Mouse (Mus musculus) embryonic facial prominence, embryonic 12.5 days (tissue): ENCODE results near the gene Arrdc3. TPM values are rescaled to one million over a fixed set of nuclear protein-coding genes. Genes with fewer than 3 reads are reported as not detected.
A peak's percentile ranks its signal among the peaks of the same experiment; 100 is the strongest.

Experiments
- ATAC-seq: fragments of 200-750 bp; cut with Nextera tagmentation; 2 replicates; pipeline ENCODE4 v1.8.0; 2017; ENCODE audit not compliant: insufficient number of reproducible peaks, insufficient read depth, low FRiP score, low TSS enrichment
- H3K27ac ChIP-seq: fragments of 300-500 bp; sonication (generic); 2 replicates; pipeline ENCODE4 v1.5.1; 2016; ENCODE audit warnings: mild to moderate bottlenecking
- H3K27me3 ChIP-seq: fragments of 300-500 bp; sonication (generic); 2 replicates; pipeline ENCODE4 v1.6.1; 2016; ENCODE audit warnings: mild to moderate bottlenecking, moderate library complexity
- H3K36me3 ChIP-seq: fragments of 300-500 bp; sonication (generic); 2 replicates; pipeline ENCODE4 v1.6.1; 2016; ENCODE audit warnings: mild to moderate bottlenecking
- H3K4me1 ChIP-seq: fragments of 300-500 bp; sonication (generic); 2 replicates; pipeline ENCODE4 v1.6.1; 2016
- H3K4me2 ChIP-seq: fragments of 300-500 bp; sonication (generic); replicated peaks from 2 replicates; pipeline ENCODE4 v1.6.1; 2016; ENCODE audit warnings: mild to moderate bottlenecking, moderate library complexity
- H3K4me3 ChIP-seq: fragments of 300-500 bp; sonication (generic); 2 replicates; pipeline ENCODE4 v1.5.1; 2016; ENCODE audit warnings: mild to moderate bottlenecking
- H3K9ac ChIP-seq: fragments of 300-500 bp; sonication (generic); 2 replicates; pipeline ENCODE4 v1.6.1; 2016; ENCODE audit warnings: mild to moderate bottlenecking, moderate library complexity
- H3K9me3 ChIP-seq: fragments of 300-500 bp; sonication (generic); 2 replicates; pipeline ENCODE4 v1.6.1; 2016; ENCODE audit warnings: mild to moderate bottlenecking, moderate library complexity
- WGBS: fragments of 180-500 bp; shearing (Covaris S2); methylation state at CpG from one replicate; pipeline ENCODE4 v1.1.7; 2016; 5-methylcytosine and 5-hydroxymethylcytosine counted together
- polyA plus RNA-seq: library from polyadenylated mRNA; unstranded; fragments of >200 nt; fragmentation: Nextera tagmentation; extraction: Ambion mirVana; gene quantifications from 2 replicates; pipeline ENCODE4 v1.2.1, GENCODE M21; 2016

Gene Arrdc3
- polyA plus RNA-seq: 90.6 and 91.9 TPM in 2 replicates

DNA sequence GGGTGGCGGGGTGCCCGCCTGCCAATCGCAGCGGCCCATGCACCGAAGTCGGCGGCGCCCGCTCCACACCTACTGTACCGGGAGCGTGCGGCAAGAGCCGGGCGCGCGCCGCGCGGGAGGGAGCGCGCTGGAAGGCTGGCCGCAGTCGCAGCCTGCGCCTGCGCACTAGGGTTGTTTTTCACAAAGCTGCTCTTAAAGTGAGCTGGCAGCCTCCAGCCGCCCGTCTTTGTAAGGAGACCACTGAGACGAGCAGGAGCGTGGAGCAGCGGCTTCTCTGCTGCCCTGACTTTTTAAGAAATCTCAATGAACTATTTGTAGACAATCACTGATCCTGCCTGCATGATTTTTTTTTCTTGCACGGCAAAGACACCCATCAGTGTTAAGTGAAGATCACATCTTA, at the start of gene Arrdc3:
Gene Arrdc3, plus strand, starts transcription at position 195 of the 400 bp plus-strand sequence.
- under 1% methylated on average over 27 of the region's 31 CpGs for WGBS
- peak within 1 kb of the TSS; percentile 100 for H3K27ac ChIP-seq
- H3K27me3 ChIP-seq: no peaks in the 10 kb centered on the region
- no peaks in the 10 kb centered on the region for H3K4me1 ChIP-seq
- H3K4me3 ChIP-seq: peak within 1 kb of the TSS; percentile 68
- H3K36me3 ChIP-seq: peaks cover 4% of the 10 kb centered on the region
- no peaks in the 10 kb centered on the region for H3K9me3 ChIP-seq
- H3K4me2 ChIP-seq: peak within 1 kb of the TSS; percentile 50
- peak; percentile 30 for ATAC-seq
- peak within 1 kb of the TSS; percentile 90 for H3K9ac ChIP-seq

DNA sequence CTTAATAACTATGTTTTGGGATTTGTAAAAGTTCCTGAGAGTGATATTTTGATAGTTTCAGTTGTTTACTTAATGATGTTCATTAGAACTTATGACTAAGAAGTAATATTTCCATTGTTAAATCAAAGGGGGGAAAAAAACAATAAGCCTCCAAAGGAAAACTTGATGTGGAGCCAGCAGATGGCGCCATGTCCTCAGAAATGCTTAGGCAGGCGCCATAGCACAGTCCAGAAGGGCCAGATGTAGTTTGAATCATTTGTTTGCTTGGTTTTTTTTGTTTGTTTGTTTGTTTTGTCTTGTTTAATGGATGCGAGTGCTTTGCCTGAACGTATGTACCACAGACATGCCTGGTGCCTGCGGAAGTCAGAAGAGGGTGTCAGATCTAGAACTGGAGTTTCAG, 21.0 kb upstream of the Arrdc3 start:
- WGBS: 11% methylated on average over 5 of the region's 5 CpGs
- Histone ChIP-seq H3K4me2 (no peak overlapping the region), H3K9me3 (no peaks in the 10 kb centered on the region), H3K4me1 (no peaks in the 10 kb centered on the region), H3K27ac (no peak overlapping the region), H3K27me3 (no peaks in the 10 kb centered on the region), H3K4me3 (no peak overlapping the region), H3K36me3 (no peaks in the 10 kb centered on the region), H3K9ac (no peak overlapping the region)
- no peak for ATAC-seq

DNA sequence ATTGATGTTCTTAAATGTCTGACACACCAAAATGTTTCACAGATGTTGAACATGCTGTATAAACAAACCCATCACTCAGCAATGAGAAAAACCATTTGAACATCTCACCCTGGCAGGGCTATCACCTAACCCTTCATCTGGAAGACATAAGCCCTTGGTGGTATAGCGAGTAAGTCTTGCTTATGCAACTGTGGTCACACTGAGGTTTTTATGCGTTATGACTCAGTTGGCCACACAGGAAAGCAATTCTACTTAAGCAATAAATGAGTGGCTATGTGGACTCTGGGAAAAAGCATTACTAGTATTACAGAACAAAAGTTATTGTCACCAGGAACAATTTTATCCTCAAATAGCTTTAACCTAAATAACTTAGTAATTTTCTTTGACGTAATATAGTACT, 19.0 kb upstream of the Arrdc3 start:
- Histone ChIP-seq H3K4me1 (no peaks in the 10 kb centered on the region), H3K36me3 (no peaks in the 10 kb centered on the region), H3K9me3 (no peaks in the 10 kb centered on the region), H3K27ac (no peak overlapping the region), H3K27me3 (no peaks in the 10 kb centered on the region), H3K4me3 (no peak overlapping the region), H3K9ac (no peak overlapping the region), H3K4me2 (no peak overlapping the region)
- no peak for ATAC-seq
- WGBS: 58% methylated on average over 3 of the region's 3 CpGs

DNA sequence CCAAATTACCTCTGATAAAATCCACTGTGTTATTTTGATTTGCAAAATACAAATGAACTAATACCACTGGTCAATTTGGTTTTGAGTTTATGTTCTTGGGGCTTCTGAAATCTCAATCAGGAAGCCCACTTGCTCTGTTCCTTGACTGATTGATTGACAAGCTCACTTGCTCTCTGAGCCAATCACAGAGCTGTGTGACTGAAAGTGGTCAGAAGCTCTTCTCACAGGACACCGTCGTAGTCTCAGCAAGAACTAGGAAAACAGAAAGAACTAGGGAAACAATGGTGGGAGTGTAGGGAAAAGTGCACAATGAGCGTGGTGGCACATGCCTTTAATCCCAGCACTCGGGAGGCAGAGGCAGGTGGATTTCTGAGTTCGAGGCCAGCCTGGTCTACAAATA, 8.1 kb upstream of the Arrdc3 start:
- no peaks in the 10 kb centered on the region for H3K27me3 ChIP-seq

DNA sequence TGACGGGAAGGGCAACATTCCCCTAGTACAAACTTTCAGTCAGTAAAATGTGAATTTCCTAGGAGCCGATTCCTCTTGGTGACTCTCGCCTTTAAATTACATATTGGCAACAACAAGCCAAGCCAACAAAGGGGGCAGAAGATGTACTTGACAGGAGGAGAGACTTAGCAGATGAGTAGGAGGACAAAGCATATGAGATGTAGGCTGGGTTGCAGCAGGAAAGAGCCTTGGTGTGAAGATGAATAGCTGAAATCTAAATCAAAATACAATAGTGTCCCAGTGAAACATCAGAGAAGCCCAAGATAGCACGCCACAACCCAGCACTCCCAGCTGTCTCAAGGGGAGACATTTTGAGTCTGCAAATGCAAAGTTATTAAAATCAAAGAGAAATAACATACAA, 2.4 kb upstream of the Arrdc3 start:
- whole genome bisulfite sequencing: 81% methylated on average over 4 of the region's 4 CpGs
- Histone ChIP-seq H3K4me1 (no peaks in the 10 kb centered on the region), H3K4me3 (no peak overlapping the region), H3K9ac (no peak overlapping the region), H3K27me3 (no peaks in the 10 kb centered on the region), H3K36me3 (no peaks in the 10 kb centered on the region), H3K9me3 (no peaks in the 10 kb centered on the region), H3K4me2 (no peak overlapping the region), H3K27ac (no peak overlapping the region)
- ATAC-seq: no peak

More for the DNA sequence above, 8.1 kb upstream of the Arrdc3 start:
- Histone ChIP-seq H3K9ac (no peak overlapping the region), H3K27ac (no peak overlapping the region), H3K4me1 (no peaks in the 10 kb centered on the region), H3K4me2 (no peak overlapping the region), H3K4me3 (no peak overlapping the region), H3K9me3 (no peaks in the 10 kb centered on the region), H3K36me3 (no peaks in the 10 kb centered on the region)
- no peak for ATAC-seq
- 85% methylated on average over 5 of the region's 5 CpGs for WGBS

DNA sequence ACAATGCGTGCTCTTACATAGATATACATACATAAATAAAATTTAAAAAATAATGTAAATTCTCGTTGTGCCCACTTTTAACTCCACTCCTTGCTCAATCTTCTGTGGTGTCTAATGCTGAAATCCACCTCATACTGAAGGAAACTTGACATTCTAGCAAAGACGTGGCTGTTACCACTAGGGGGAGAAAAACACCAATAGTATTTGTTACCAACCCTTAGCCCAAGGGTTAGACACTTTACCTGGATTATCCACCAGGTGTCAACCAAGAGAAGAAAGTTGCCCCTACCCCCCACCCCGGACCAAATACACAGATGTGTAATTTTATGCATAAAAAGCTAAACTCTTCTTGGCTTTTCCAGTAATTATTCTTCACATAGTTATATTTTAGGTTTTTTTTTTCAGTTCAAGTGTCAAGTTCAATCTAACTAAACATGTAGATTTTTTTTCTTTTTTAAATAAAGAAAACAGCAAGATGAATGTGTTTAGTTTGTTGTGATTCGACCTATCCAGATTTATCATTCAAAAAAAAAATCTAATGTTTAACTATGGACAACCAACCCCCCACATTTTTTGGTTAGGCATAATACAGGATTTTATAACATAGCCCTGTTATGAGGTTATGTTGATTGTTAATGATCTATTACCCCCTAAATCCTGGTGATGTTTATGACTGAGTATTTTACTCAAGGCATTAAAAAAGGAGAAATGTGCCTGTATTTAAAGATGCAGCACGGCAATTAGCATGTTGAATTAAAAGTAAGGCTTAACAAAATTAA, 1.3 kb upstream of the Arrdc3 start:
- Histone ChIP-seq H3K36me3 (no peaks in the 10 kb centered on the region), H3K4me2 (peak overlapping the region; percentile 33), H3K27me3 (no peaks in the 10 kb centered on the region), H3K9me3 (no peaks in the 10 kb centered on the region), H3K4me3 (no peak overlapping the region), H3K27ac (peak overlapping the region; percentile 100), H3K4me1 (no peaks in the 10 kb centered on the region), H3K9ac (no peak overlapping the region)
- WGBS: 20% methylated on average over 6 of the region's 6 CpGs
- ATAC-seq: no peak

DNA sequence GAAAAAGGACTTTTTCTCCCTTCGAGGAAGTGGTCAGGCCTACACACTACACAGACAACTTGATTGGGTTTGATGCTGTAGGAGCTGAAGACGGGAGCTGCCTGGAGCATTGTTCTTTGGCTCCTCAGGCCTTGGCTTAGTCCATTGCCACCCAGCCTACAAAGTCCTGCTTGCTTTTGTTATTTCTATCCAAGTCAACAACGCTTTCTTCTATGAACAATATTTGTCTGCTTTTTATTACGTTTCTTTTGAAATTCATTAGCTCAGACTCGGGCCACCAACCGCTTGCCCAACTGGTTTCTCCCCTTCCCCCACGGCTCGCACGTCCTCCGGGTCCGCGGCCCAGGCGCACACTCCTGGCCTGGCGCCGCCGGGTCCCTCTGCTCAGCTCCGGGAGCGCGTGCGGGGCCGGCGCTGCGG, 458 bp upstream of the Arrdc3 start:
- no peaks in the 10 kb centered on the region for H3K27me3 ChIP-seq
- peak overlapping the region; percentile 68 for H3K4me3 ChIP-seq
- no peaks in the 10 kb centered on the region for H3K4me1 ChIP-seq

DNA sequence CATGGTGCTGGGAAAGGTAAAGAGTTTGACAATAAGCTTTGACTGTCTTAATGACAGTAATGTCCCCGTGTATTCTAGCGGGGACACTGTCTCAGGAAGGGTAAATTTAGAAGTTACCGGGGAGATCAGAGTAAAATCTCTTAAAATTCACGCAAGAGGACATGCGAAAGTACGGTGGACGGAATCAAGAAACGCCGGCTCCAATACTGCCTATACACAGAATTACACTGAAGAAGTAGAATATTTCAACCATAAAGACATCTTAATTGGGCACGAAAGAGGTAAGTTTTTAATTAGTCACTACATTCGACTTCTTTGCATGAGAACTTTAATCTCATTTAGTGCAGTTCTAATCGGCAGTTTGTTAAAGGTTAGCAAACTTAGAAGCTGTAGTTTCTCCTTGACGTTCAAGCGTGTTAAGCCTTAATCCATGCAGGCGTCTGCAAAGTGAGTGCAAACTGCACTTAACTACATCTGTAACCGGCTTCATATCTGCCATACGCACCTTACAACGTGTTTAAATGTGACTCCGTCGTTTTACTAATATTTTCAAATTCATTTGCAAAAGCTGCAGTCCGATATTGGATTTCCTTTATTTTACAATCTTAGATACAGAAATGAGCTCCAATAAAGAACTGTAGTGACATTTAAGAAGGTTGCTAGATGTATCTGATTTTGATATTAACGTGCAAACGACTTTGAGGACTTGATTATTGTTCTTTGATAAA, 629 bp downstream of the Arrdc3 start:
- no peak for ATAC-seq
- WGBS: under 1% methylated on average over 23 of the region's 23 CpGs

More for the DNA sequence above, 458 bp upstream of the Arrdc3 start:
- peak overlapping the region; percentile 100 for H3K27ac ChIP-seq
- peak; percentile 58 for ATAC-seq
- H3K36me3 ChIP-seq: no peaks in the 10 kb centered on the region; the same call in 1 of the 2 replicates
- under 1% methylated on average over 23 of the region's 23 CpGs for WGBS
- peak overlapping the region; percentile 33 for H3K4me2 ChIP-seq
- H3K9me3 ChIP-seq: no peaks in the 10 kb centered on the region
- H3K9ac ChIP-seq: peak overlapping the region; percentile 90

DNA sequence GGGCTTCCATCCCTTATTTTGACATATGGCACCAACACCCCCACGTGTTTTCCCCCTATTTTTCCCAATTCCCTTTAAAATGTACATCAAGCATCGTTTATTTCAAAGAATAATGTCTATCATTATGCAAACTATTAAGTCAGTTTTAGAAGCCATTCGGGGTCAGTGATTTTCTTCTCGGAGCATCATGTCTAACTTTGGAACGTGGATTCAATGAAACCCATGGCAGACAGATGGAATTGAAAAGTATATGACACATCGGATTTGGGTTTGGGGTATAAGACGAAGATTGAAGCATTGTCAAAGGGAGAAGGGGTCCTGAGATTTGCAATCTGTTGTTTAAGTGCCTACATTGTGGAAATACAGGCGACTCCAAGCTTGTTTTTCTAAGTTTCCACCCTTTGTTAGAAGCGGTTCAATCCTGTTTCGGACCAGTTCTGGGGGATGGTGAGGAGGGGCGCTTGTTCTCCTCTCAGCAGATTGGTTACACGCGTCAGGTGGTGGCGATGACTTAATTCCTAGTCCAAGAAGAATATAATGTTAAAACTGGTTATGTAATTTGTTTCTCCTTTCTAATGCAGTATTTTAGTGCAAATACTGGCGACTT, 1.3 kb downstream of the Arrdc3 start:
- peak overlapping the region; percentile 68 for H3K4me3 ChIP-seq
- no peak for ATAC-seq
- H3K27ac ChIP-seq: peak overlapping the region; percentile 100
- H3K4me2 ChIP-seq: peak overlapping the region; percentile 50
- peaks cover 9% of the 10 kb centered on the region for H3K36me3 ChIP-seq
- H3K4me1 ChIP-seq: no peaks in the 10 kb centered on the region
- H3K9ac ChIP-seq: peak overlapping the region; percentile 90
- no peaks in the 10 kb centered on the region for H3K9me3 ChIP-seq
- under 1% methylated on average over 15 of the region's 15 CpGs for WGBS
- no peaks in the 10 kb centered on the region for H3K27me3 ChIP-seq

More for the DNA sequence above, 629 bp downstream of the Arrdc3 start:
- peak overlapping the region; percentile 100 for H3K27ac ChIP-seq
- H3K36me3 ChIP-seq: peaks cover 7% of the 10 kb centered on the region
- H3K4me3 ChIP-seq: peak overlapping the region; percentile 68
- peak overlapping the region; percentile 90 for H3K9ac ChIP-seq
- H3K9me3 ChIP-seq: no peaks in the 10 kb centered on the region
- no peaks in the 10 kb centered on the region for H3K27me3 ChIP-seq
- peak overlapping the region; percentile 50 for H3K4me2 ChIP-seq
- no peaks in the 10 kb centered on the region for H3K4me1 ChIP-seq

DNA sequence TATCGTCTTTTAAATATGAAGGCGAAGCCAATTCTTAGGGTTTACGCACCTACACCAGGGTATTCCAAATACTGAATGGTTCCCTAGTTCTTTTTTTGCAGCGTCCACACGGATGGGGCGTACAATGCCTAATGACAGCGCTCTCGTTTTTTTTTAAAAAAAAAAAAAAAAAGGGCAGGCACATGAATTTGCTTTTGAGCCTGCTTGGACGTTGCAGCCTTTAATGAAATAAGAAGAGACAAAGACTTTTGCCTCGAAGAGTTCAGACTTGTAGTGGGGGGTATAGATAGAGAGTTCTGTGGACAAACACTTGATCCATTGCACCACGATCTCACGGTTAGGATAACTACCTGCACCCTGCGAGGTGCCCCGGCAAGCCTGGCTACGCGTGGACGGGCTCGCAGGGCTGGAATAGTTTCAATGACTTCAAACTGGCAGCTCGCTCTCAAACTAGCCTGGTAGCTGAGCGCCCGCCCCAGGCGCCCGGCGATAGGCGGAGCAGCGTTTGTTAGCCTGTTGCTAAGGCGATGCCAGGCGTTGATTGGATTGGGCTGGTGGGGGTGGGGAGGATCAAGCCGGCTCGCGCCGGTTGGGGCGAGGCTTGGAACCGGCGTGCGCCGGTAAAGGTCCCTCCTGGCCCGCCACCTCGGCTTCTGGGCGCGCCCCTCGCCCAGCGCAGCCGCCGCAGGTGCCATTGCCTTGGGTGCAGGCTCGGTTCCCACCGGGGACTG, 2.1 kb downstream of the Arrdc3 start:
- Histone ChIP-seq H3K9me3 (no peaks in the 10 kb centered on the region), H3K4me2 (peak overlapping the region; percentile 50), H3K36me3 (peaks cover 14% of the 10 kb centered on the region), H3K4me1 (no peaks in the 10 kb centered on the region), H3K4me3 (peak overlapping the region; percentile 68), H3K9ac (peak overlapping the region; percentile 90), H3K27me3 (no peaks in the 10 kb centered on the region), H3K27ac (peak overlapping the region; percentile 100)
- WGBS: 1% methylated on average over 46 of the region's 47 CpGs
- peak; percentile 86 for ATAC-seq
